Mouse (Mus musculus) olfactory bulb, adult 2 months (tissue): ENCODE measurements around the gene Akr1b7.

Experiments
- CTCF ChIP-seq: fragments of 200-500 bp; IDR thresholded peaks from 2 replicates; pipeline ENCODE4 v1.5.1; 2012; ENCODE audit warnings: low read depth, mild to moderate bottlenecking, low read length, moderate library complexity; ENCODE audit not compliant: insufficient read depth
- POLR2A ChIP-seq: fragments of 200-500 bp; IDR thresholded peaks from 2 replicates; pipeline ENCODE4 v1.6.1; 2012; ENCODE audit warnings: mild to moderate bottlenecking, low read depth, low read length, moderate library complexity; ENCODE audit not compliant: insufficient read depth

DNA sequence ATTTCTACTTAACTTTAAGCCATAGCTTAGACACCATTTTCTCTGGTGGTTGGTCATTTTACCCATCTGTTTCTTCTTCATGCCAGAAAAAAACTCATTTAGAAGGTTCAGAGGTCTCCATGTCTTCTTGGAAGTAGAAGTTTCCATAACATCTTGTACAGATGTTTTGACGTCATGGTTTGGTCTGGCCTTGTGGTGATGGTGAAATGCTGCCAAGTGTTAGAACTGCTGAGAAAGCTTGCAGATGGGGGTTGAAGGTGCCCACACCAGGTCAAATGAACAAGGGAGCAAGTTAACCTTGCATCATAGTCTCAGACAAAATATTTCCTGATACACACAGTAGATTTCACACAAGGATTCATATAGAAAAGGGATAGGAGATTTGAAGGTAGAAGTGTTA lies 36.6 kb downstream of the Akr1b7 start:
- TF ChIP-seq CTCF (no peak), POLR2A (no peak)
